Mouse (Mus musculus): ENCODE measurements around the gene Exoc8. TPM values are rescaled to one million over a fixed set of nuclear protein-coding genes. Genes with fewer than 3 reads are reported as not detected.

Exoc8 gene
- polyA plus RNA-seq, 1 experiment = not detected

DNA sequence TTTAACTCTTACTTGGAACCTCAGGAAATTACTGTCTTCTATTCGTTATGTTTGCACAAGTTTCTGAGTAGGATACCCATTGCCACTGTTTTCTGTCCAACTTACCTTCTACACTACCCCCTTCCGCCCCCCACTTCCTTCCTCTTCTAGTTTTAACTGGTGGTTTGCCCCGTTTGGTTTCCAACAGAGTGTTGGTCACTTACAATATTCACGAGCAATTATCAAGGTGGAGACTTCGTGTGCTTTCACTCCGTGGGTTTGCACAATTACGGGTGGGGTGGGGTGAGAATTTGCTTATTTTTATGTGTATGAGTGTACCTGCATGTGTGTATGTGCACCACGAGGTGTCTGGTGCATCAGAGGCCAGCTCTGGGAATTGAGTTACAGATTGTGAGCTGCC lies 33.8 kb downstream of the Exoc8 start:
- Histone ChIP-seq H3K4me1 (ENCODE audit: control insufficient read depth, insufficient read depth, low read length) (peaks cover 4% of the 10 kb centered on the region; the same call in 1 of the 2 replicates), H3K4me3 (ENCODE audit: insufficient read depth, low read depth, low read length) (peak overlapping the region; percentile 79; the same call in 1 of the 2 replicates), H3K27ac (ENCODE audit: insufficient read depth, low read depth, low read length) (no peak overlapping the region)
- WGBS = 10% methylated on average over 8 of the region's 8 CpGs
- TF ChIP-seq POLR2A (IDR thresholded peaks at IDR 0.05; ENCODE audit: insufficient read depth, low read depth, low read length) (no peak), CTCF (IDR thresholded peaks at IDR 0.05; ENCODE audit: insufficient read depth, low read depth, low read length) (no peak)

DNA sequence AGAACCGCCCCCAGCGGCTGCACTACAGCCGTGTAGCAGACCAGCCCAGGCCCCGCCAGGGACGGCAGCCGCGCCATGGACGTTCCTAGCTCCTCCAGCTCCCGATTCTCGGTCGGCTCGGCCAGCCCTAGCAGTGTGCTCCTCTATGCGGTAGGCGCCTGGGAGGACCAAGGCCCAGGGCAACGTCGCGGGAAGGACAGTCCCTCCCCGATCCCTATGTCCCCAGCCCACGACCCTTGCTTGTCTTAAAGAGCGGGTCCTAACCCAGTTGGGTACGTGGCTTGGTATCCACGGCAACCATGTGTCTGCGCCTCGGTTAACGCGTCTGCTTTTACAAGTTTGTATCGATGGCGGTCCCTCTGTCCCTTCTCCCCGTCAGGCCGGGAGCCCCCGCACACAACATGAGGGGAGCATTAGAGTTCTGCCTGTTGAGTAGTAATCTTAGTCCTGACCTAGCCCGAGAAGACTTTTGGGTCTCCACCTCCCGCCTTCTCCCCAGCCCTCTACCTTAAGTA lies 34.3 kb downstream of the Exoc8 start:
- Histone ChIP-seq H3K4me1 (ENCODE audit: control insufficient read depth, insufficient read depth, low read length) (peaks cover 4% of the 10 kb centered on the region; the same call in 1 of the 2 replicates), H3K27ac (ENCODE audit: insufficient read depth, low read depth, low read length) (peak overlapping the region; percentile 30; the same call in 1 of the 2 replicates), H3K4me3 (ENCODE audit: insufficient read depth, low read depth, low read length) (peak overlapping the region; percentile 79)
- under 1% methylated on average over 33 of the region's 33 CpGs for WGBS
- TF ChIP-seq POLR2A (IDR thresholded peaks at IDR 0.05; ENCODE audit: insufficient read depth, low read depth, low read length) (no peak), CTCF (IDR thresholded peaks at IDR 0.05; ENCODE audit: insufficient read depth, low read depth, low read length) (no peak)

DNA sequence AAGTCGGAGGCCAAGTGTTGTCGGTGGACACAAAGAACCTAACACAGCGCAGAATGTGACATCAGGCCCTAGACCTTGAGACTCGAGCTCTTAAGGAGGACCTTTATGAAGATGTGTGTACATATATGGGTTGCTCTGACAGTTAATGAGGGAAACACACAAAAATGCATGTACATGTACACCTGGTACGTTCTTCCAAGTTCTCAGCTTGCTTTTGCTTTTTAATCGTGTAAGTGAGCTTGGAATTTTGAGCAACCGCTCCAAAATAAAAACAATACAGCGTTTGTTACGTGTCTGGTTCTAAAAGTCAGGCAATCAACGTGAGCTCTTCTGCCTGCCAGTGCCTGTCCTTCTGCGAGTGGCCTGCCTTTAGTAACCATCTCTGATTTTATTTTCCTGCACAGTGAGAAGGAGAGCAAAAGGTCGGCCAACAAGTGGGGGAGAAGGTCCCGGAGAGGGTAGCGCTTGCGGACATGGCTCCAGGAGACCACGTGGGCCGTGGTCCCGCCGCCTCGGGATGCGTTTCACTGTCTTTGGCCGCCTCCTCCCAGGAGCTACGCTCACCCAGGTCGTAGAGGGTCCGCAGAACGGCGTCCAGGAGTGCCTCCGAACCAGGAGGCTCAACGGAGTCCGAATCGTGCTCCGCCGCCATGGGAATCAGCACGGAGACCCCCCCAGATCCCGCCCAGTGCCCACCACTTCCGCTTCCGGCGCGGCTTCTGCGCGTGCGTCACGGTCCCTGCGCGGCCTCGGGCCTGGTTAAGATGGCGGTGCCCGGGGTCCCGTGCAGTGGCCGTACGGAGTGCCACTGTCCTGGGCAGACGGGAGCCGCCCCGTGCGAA lies 35.0 kb downstream of the Exoc8 start, which contains the start of the genes Gnpat and 2810004N23Rik:
TSS of gene Gnpat (plus strand) at position 713 of the 842 bp plus-strand sequence.
TSS of gene 2810004N23Rik (minus strand) at position 800 of the 842 bp plus-strand sequence.
- Histone ChIP-seq H3K4me3 (ENCODE audit: insufficient read depth, low read depth, low read length) (peak within 1 kb of the TSS; percentile 79), H3K27ac (ENCODE audit: insufficient read depth, low read depth, low read length) (peak within 1 kb of the TSS; percentile 30), H3K4me1 (ENCODE audit: control insufficient read depth, insufficient read depth, low read length) (peaks cover 4% of the 10 kb centered on the region; the same call in 1 of the 2 replicates)
- no peak for TF ChIP-seq CTCF (IDR thresholded peaks at IDR 0.05; ENCODE audit: insufficient read depth, low read depth, low read length)
- peak; percentile 90 for TF ChIP-seq POLR2A (IDR thresholded peaks at IDR 0.05; ENCODE audit: insufficient read depth, low read depth, low read length)
- 2% methylated on average over 55 of the region's 55 CpGs for WGBS

DNA sequence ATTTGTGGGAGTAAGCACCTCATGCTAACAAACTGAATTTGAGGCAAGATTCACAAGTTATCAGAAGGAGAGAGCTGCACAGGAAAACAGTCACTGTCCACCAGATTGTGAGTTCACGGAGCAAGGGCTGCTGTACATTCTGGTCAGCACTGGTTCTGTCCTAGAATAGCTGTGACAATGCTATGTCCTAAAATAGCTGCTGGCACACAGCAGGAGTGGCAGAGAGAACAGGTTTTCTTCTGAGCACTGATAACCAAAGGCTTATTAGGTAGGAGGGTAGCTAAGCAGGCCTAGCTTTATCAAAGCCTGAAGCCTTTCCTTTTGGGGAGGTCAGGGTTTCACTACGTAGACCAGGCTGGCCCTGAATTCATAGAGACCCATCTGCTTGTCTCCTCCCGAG lies 37.3 kb downstream of the Exoc8 start:
- Histone ChIP-seq H3K4me1 (ENCODE audit: control insufficient read depth, insufficient read depth, low read length) (no peaks in the 10 kb centered on the region), H3K4me3 (ENCODE audit: insufficient read depth, low read depth, low read length) (no peak overlapping the region), H3K27ac (ENCODE audit: insufficient read depth, low read depth, low read length) (no peak overlapping the region)
- TF ChIP-seq POLR2A (IDR thresholded peaks at IDR 0.05; ENCODE audit: insufficient read depth, low read depth, low read length) (no peak), CTCF (IDR thresholded peaks at IDR 0.05; ENCODE audit: insufficient read depth, low read depth, low read length) (no peak)
- WGBS = 93% methylated on average over 3 of the region's 3 CpGs

DNA sequence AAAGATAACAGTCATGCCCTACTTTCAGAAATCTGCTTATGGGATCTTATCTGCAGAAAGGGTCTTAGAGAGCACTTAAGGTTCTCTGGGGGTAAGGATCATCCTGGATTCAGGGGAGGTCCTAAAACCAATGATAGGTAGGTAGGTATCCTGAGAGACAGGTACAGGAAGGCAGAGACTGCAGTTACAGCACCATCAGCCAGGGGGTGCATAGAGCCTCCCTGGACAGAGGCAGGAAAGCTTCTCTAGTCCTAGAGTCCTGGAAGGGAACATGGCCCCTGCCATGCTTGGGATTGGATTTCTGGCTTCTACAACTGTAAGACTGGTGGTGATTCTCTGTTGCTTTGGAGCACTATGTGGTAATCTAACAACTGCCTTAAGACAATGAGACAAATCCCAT lies 38.0 kb downstream of the Exoc8 start:
- TF ChIP-seq CTCF (IDR thresholded peaks at IDR 0.05; ENCODE audit: insufficient read depth, low read depth, low read length) = no peak
- no peak for TF ChIP-seq POLR2A (IDR thresholded peaks at IDR 0.05; ENCODE audit: insufficient read depth, low read depth, low read length)
- no peak overlapping the region for H3K4me3 ChIP-seq (ENCODE audit: insufficient read depth, low read depth, low read length)
- no peaks in the 10 kb centered on the region for H3K4me1 ChIP-seq (ENCODE audit: control insufficient read depth, insufficient read depth, low read length)
- no peak overlapping the region for H3K27ac ChIP-seq (ENCODE audit: insufficient read depth, low read depth, low read length)

DNA sequence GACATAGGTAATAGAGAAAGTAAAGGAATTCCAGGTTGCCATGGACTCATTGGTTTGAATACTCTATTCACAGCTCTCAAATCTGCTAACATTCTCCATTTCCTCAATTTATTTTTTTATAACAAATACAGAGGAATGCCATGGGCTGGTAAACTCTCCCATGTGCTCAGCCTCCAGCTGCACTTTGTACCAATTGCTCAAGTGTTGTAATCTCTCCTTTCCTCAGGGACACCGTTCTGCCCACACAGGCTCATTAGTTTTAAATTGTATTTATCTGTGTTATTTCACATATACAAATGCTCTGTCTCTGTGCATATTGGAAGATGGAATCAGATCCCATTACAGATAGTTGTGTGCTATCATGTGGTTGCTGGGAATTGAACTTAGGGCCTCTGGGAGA lies 44.0 kb downstream of the Exoc8 start:
- H3K4me3 ChIP-seq (ENCODE audit: insufficient read depth, low read depth, low read length) = no peak overlapping the region
- WGBS = 97% methylated on average over 1 of the region's 1 CpGs
- TF ChIP-seq CTCF (IDR thresholded peaks at IDR 0.05; ENCODE audit: insufficient read depth, low read depth, low read length) (no peak), POLR2A (IDR thresholded peaks at IDR 0.05; ENCODE audit: insufficient read depth, low read depth, low read length) (no peak)
- H3K4me1 ChIP-seq (ENCODE audit: control insufficient read depth, insufficient read depth, low read length) = no peaks in the 10 kb centered on the region
- no peak overlapping the region for H3K27ac ChIP-seq (ENCODE audit: insufficient read depth, low read depth, low read length)

DNA sequence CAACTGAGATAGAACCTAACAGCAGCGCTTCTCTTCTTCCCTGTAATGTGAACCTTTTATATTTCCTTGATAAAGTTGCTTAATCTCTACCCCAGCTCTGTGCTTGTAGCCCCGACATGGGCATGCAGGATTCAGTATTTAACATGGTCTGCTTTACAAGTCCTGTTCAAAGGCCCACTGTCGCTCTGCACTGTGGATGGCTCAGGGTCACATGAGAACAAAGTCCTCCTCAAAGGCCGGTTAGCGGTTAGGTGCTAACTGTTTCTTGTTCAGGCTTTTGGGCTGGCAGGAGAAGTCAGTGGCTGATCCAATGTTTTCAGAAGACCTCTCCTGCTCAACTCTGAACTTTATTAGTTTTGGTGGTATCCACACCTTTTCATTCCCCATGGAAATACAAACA lies 51.9 kb downstream of the Exoc8 start:
- WGBS = 87% methylated on average over 5 of the region's 5 CpGs

DNA sequence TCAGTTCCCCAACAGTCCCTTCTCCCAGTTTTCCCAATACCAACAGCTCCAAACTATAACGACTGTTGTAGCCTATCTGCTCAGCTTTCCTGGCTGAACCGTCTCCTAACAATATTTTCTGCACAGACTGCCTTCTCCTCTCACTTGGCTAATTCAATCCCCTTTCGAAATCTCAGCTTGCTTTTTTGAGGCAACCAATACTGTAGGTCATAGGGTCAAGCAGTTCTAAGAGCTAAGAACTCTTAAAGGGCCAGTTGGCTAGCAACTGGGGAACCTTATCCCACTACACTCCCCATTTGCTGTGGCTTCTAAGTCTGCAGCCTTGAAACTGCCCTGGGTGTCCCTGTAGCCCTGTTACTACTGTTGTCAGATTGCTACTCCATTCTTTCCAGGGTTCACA lies 52.4 kb downstream of the Exoc8 start:
- Histone ChIP-seq H3K27ac (ENCODE audit: insufficient read depth, low read depth, low read length) (no peak overlapping the region), H3K4me1 (ENCODE audit: control insufficient read depth, insufficient read depth, low read length) (no peaks in the 10 kb centered on the region), H3K4me3 (ENCODE audit: insufficient read depth, low read depth, low read length) (no peak overlapping the region)
- no peak for TF ChIP-seq POLR2A (IDR thresholded peaks at IDR 0.05; ENCODE audit: insufficient read depth, low read depth, low read length)
- 79% methylated on average over 3 of the region's 3 CpGs for WGBS

More for the DNA sequence above, 51.9 kb downstream of the Exoc8 start:
- H3K4me3 ChIP-seq (ENCODE audit: insufficient read depth, low read depth, low read length) = no peak overlapping the region
- no peaks in the 10 kb centered on the region for H3K4me1 ChIP-seq (ENCODE audit: control insufficient read depth, insufficient read depth, low read length)
- no peak overlapping the region for H3K27ac ChIP-seq (ENCODE audit: insufficient read depth, low read depth, low read length)
- TF ChIP-seq POLR2A (IDR thresholded peaks at IDR 0.05; ENCODE audit: insufficient read depth, low read depth, low read length) = no peak

Other genes with a start within 250 kb of the Exoc8 start
- gene 2310022B05Rik, start 234.3 kb downstream of the Exoc8 start, polyA plus RNA-seq (2012; ENCODE audit: insufficient read depth, insufficient read length, low replicate concordance, missing spikeins) = not detected in 2 replicates
- gene Ttc13, start 175.7 kb downstream of the Exoc8 start, polyA plus RNA-seq (2012; ENCODE audit: insufficient read depth, insufficient read length, low replicate concordance, missing spikeins) = not detected in 2 replicates
- gene Arv1, start 175.6 kb downstream of the Exoc8 start, polyA plus RNA-seq (2012; ENCODE audit: insufficient read depth, insufficient read length, low replicate concordance, missing spikeins) = not detected in 2 replicates
- gene Fam89a, start 145.9 kb downstream of the Exoc8 start, polyA plus RNA-seq (2012; ENCODE audit: insufficient read depth, insufficient read length, low replicate concordance, missing spikeins) = not detected in 2 replicates
- gene Trim67, start 104.6 kb downstream of the Exoc8 start, polyA plus RNA-seq (2012; ENCODE audit: insufficient read depth, insufficient read length, low replicate concordance, missing spikeins) = not detected in 2 replicates
- gene Gnpat, start 34.7 kb downstream of the Exoc8 start, polyA plus RNA-seq (2012; ENCODE audit: insufficient read depth, insufficient read length, low replicate concordance, missing spikeins) = 306 TPM in 1 of 2 replicates, not detected in the other
- not detected in 2 replicates for gene 2810004N23Rik, start 34.6 kb downstream of the Exoc8 start, polyA plus RNA-seq (2012; ENCODE audit: insufficient read depth, insufficient read length, low replicate concordance, missing spikeins)
- gene Sprtn, start 181 bp upstream of the Exoc8 start, polyA plus RNA-seq (2012; ENCODE audit: insufficient read depth, insufficient read length, low replicate concordance, missing spikeins) = not detected in 2 replicates
- 113 TPM in 1 of 2 replicates, not detected in the other for gene Egln1, start 51.6 kb upstream of the Exoc8 start, polyA plus RNA-seq (2012; ENCODE audit: insufficient read depth, insufficient read length, low replicate concordance, missing spikeins)
- not detected in 2 replicates for gene Tsnax, start 115.3 kb upstream of the Exoc8 start, polyA plus RNA-seq (2012; ENCODE audit: insufficient read depth, insufficient read length, low replicate concordance, missing spikeins)
- not detected in 2 replicates for gene Disc1, start 156.5 kb upstream of the Exoc8 start, polyA plus RNA-seq (2012; ENCODE audit: insufficient read depth, insufficient read length, low replicate concordance, missing spikeins)